Mouse (Mus musculus) skeletal muscle tissue, adult 2 months (tissue): Measurements from ENCODE around the gene Ptrh2.
"Not testable (repeated sequence)": the region's sequence is repeated elsewhere in the genome, so short reads cannot be mapped to it uniquely, and the experiment has no call there.

ENCODE experiments used
- DNase-seq: peaks from one replicate; pipeline ENCODE4 v3.0.0-alpha.2; 2012; ENCODE audit warnings: low read depth, low spot score

Gene Ptrh2

GRCm38 (mm10) chr11:86731443-86731842 is 47.7 kb downstream of the Ptrh2 start:
- peak; percentile 57 for DNase-seq

- DNase-seq, result no peak
Measured at GRCm38 (mm10) chr11:86734241-86734939, 50.6 kb downstream of the Ptrh2 start.

- DNase-seq, result no peak
Measured at GRCm38 (mm10) chr11:86734993-86735392, 51.2 kb downstream of the Ptrh2 start.

GRCm38 (mm10) chr11:86737301-86738000 is 53.7 kb downstream of the Ptrh2 start:
- no peak for DNase-seq

GRCm38 (mm10) chr11:86738308-86738707 is 54.5 kb downstream of the Ptrh2 start:
- DNase-seq, result not testable (repeated sequence)

- DNase-seq, result no peak
Measured at GRCm38 (mm10) chr11:86738956-86739355, 55.2 kb downstream of the Ptrh2 start.

- no peak for DNase-seq
Measured at GRCm38 (mm10) chr11:86739470-86739869, 55.7 kb downstream of the Ptrh2 start.

- no peak for DNase-seq
Measured at GRCm38 (mm10) chr11:86741505-86741904, 57.7 kb downstream of the Ptrh2 start.
